Mouse (Mus musculus) CH12.LX (cell line): Measurements from ENCODE around the gene Prelid3b. TPM values are rescaled to one million over a fixed set of nuclear protein-coding genes. Genes with fewer than 3 reads are reported as not detected.

Experiments used
- DNase-seq: peaks from one replicate; pipeline ENCODE4 v3.0.0-alpha.2; 2013; ENCODE audit errors: extremely low read depth
- H3K27ac ChIP-seq: 2 replicates; pipeline ENCODE4 v1.5.1; 2012; ENCODE audit warnings: low read depth, mild to moderate bottlenecking, control low read depth, moderate library complexity; ENCODE audit not compliant: insufficient read depth
- H3K27me3 ChIP-seq: replicated peaks from 2 replicates; pipeline ENCODE3; 2012; ENCODE audit warnings: inconsistent platforms
- H3K36me3 ChIP-seq, 2 experiments: replicated peaks in 1 of 2; 2 replicates each; pipeline versions ENCODE3 to v1.6.1; 2012; ENCODE audit warnings: inconsistent platforms in 1 of 2, low read length in 1 of 2, mild to moderate bottlenecking in 1 of 2, mixed read lengths in 1 of 2, moderate library complexity in 1 of 2; ENCODE audit not compliant: control insufficient read depth in 1 of 2, insufficient read depth in 1 of 2
- H3K4me1 ChIP-seq, 2 experiments: 2 replicates each; pipeline ENCODE4 v1.6.1; 2012; ENCODE audit warnings: inconsistent platforms in 1 of 2, moderate library complexity in 1 of 2; ENCODE audit not compliant: insufficient read depth in 2 of 2, control insufficient read depth in 1 of 2
- H3K4me2 ChIP-seq: 2 replicates; pipeline ENCODE4 v1.6.1; 2012; ENCODE audit warnings: low read depth, mild to moderate bottlenecking, control low read depth; ENCODE audit not compliant: poor library complexity, insufficient read depth, severe bottlenecking
- H3K4me3 ChIP-seq, 3 experiments: fragments of 150-350 bp in 1 of 3; sonication (generic) in 1 of 3; replicated peaks in 1 of 3; 2 replicates each; pipeline versions ENCODE3 to v1.5.1; 2011 to 2012; ENCODE audit warnings: low read depth in 2 of 3, low read length in 2 of 3, mild to moderate bottlenecking in 2 of 3, moderate library complexity in 2 of 3, control low read depth in 1 of 3, improper control_type of control experiment in 1 of 3, inconsistent platforms in 1 of 3, mixed read lengths in 1 of 3; ENCODE audit not compliant: poor library complexity in 1 of 3
- H3K79me2 ChIP-seq: replicated peaks from 2 replicates; pipeline ENCODE4 v1.6.1; 2012; ENCODE audit warnings: mild to moderate bottlenecking, moderate library complexity; ENCODE audit not compliant: control insufficient read depth, poor library complexity, insufficient read depth, severe bottlenecking; ENCODE audit errors: extremely low read depth
- H3K9ac ChIP-seq: 2 replicates; pipeline ENCODE4 v1.6.1; 2012; ENCODE audit warnings: low read depth, mild to moderate bottlenecking, control low read depth, moderate library complexity; ENCODE audit not compliant: insufficient read depth
- H3K9me3 ChIP-seq: replicated peaks from 2 replicates; pipeline ENCODE3; 2012; ENCODE audit warnings: low read length, inconsistent platforms, mixed read lengths
- BHLHE40 ChIP-seq: IDR thresholded peaks from 2 replicates; pipeline ENCODE4 v1.6.1; 2011; ENCODE audit warnings: mild to moderate bottlenecking, low read depth, low read length, improper control_type of control experiment
- CHD1 ChIP-seq: IDR thresholded peaks from 2 replicates; pipeline ENCODE4 v1.6.1; 2012; ENCODE audit warnings: low read depth, low read length, improper control_type of control experiment, inconsistent platforms
- CHD2 ChIP-seq: IDR thresholded peaks from 2 replicates; pipeline ENCODE4 v1.6.1; 2011; ENCODE audit warnings: low read length, improper control_type of control experiment
- CTCF ChIP-seq, 2 experiments: IDR thresholded peaks in 1 of 2; conservative IDR thresholded peaks in 1 of 2; 2 replicates each; pipeline ENCODE4 v1.5.1; 2011 to 2012; ENCODE audit warnings: low read depth in 2 of 2, low read length in 2 of 2, improper control_type of control experiment in 1 of 2, inconsistent platforms in 1 of 2, mild to moderate bottlenecking in 1 of 2, moderate library complexity in 1 of 2
- E2F4 ChIP-seq: IDR thresholded peaks from 2 replicates; pipeline ENCODE4 v1.6.1; 2011; ENCODE audit warnings: low read depth, low read length, improper control_type of control experiment; ENCODE audit not compliant: insufficient replicate concordance
- ETS1 ChIP-seq: conservative IDR thresholded peaks from 2 replicates; pipeline ENCODE4 v1.6.1; 2012; ENCODE audit warnings: low read depth, mild to moderate bottlenecking, inconsistent platforms, low read length, improper control_type of control experiment, moderate library complexity
- GABPA ChIP-seq: IDR thresholded peaks from 2 replicates; pipeline ENCODE4 v1.6.1; 2012; ENCODE audit warnings: low read depth, low read length, improper control_type of control experiment, inconsistent platforms; ENCODE audit not compliant: insufficient replicate concordance
- HCFC1 ChIP-seq: IDR thresholded peaks from 2 replicates; pipeline ENCODE4 v1.6.1; 2012; ENCODE audit warnings: low read depth, mild to moderate bottlenecking, inconsistent platforms, low read length, improper control_type of control experiment
- IRF4 ChIP-seq: IDR thresholded peaks from 2 replicates; pipeline ENCODE4 v1.6.1; 2014; ENCODE audit warnings: low read depth, mild to moderate bottlenecking, inconsistent platforms, low read length, improper control_type of control experiment
- JUN ChIP-seq: IDR thresholded peaks from 2 replicates; pipeline ENCODE4 v1.6.1; 2011; ENCODE audit warnings: low read depth, mild to moderate bottlenecking, low read length, improper control_type of control experiment, moderate library complexity; ENCODE audit not compliant: insufficient read depth
- KAT2A ChIP-seq: IDR thresholded peaks from 2 replicates; pipeline ENCODE4 v1.6.1; 2012; ENCODE audit warnings: low read length, improper control_type of control experiment, inconsistent platforms; ENCODE audit not compliant: insufficient replicate concordance
- MAFK ChIP-seq: IDR thresholded peaks from 2 replicates; pipeline ENCODE4 v1.6.1; 2011; ENCODE audit warnings: low read length, improper control_type of control experiment; ENCODE audit not compliant: insufficient replicate concordance
- MAZ ChIP-seq: IDR thresholded peaks from 2 replicates; pipeline ENCODE4 v1.6.1; 2012; ENCODE audit warnings: low read depth, mild to moderate bottlenecking, inconsistent platforms, low read length, improper control_type of control experiment, moderate library complexity
- MYC ChIP-seq: IDR thresholded peaks from 2 replicates; pipeline ENCODE4 v1.6.1; 2011; ENCODE audit warnings: low read depth, mild to moderate bottlenecking, improper control_type of control experiment, low read length
- NRF1 ChIP-seq: IDR thresholded peaks from 2 replicates; pipeline ENCODE4 v1.6.1; 2014; ENCODE audit warnings: low read depth, mild to moderate bottlenecking, inconsistent platforms, low read length, improper control_type of control experiment, moderate library complexity
- PAX5 ChIP-seq: IDR thresholded peaks from 2 replicates; pipeline ENCODE4 v1.6.1; 2012; ENCODE audit warnings: low read length, inconsistent platforms, mixed read lengths
- POLR2A ChIP-seq: IDR thresholded peaks from 2 replicates; pipeline ENCODE4 v1.6.1; 2011; ENCODE audit warnings: low read depth, mild to moderate bottlenecking, improper control_type of control experiment, low read length
- RAD21 ChIP-seq: IDR thresholded peaks from 2 replicates; pipeline ENCODE4 v1.6.1; 2011; ENCODE audit warnings: low read depth, mild to moderate bottlenecking, low read length, improper control_type of control experiment, moderate library complexity
- SIN3A ChIP-seq: IDR thresholded peaks from 2 replicates; pipeline ENCODE4 v1.6.1; 2012; ENCODE audit warnings: low read length, improper control_type of control experiment, inconsistent platforms
- SMC3 ChIP-seq: IDR thresholded peaks from 2 replicates; pipeline ENCODE4 v1.6.1; 2011; ENCODE audit warnings: low read depth, low read length, improper control_type of control experiment
- TBP ChIP-seq: conservative IDR thresholded peaks from 2 replicates; pipeline ENCODE4 v1.6.1; 2011; ENCODE audit warnings: low read depth, low read length, improper control_type of control experiment
- UBTF ChIP-seq: IDR thresholded peaks from 2 replicates; pipeline ENCODE4 v1.6.1; 2012; ENCODE audit warnings: low read depth, mild to moderate bottlenecking, inconsistent platforms, low read length, improper control_type of control experiment, moderate library complexity
- USF1 ChIP-seq: IDR thresholded peaks from 2 replicates; pipeline ENCODE4 v1.6.1; 2014; ENCODE audit warnings: low read depth, mild to moderate bottlenecking, inconsistent platforms, low read length, improper control_type of control experiment
- ZC3H11A ChIP-seq: IDR thresholded peaks from 2 replicates; pipeline ENCODE4 v1.6.1; 2012; ENCODE audit warnings: low read depth, mild to moderate bottlenecking, inconsistent platforms, low read length, improper control_type of control experiment
- ZMIZ1 ChIP-seq: IDR thresholded peaks from 2 replicates; pipeline ENCODE4 v1.6.1; 2012; ENCODE audit warnings: low read depth, mild to moderate bottlenecking, inconsistent platforms, low read length, improper control_type of control experiment
- ZNF384 ChIP-seq: IDR thresholded peaks from 2 replicates; pipeline ENCODE4 v1.6.1; 2012; ENCODE audit warnings: low read depth, low read length, improper control_type of control experiment, inconsistent platforms
- dilution Hi-C: fragments of 300-500 bp; cut with MboI; formaldehyde crosslinking; loops from 2 replicates; pipeline ENCODE4 v1.14.3; 2020; ENCODE audit warnings: low sequenced_read_pairs; ENCODE audit not compliant: extremely low pct_unique_long_range_greater_than_20kb, extremely low pct_ligation_motif_present
- in situ Hi-C: fragments of 300-500 bp; cut with MboI; formaldehyde crosslinking; loops from 3 replicates; pipeline ENCODE4 v1.14.3; 2019; ENCODE audit warnings: low sequenced_read_pairs, low pct_ligation_motif_present, low pct_unique_long_range_greater_than_20kb, mixed read lengths
- polyA plus RNA-seq: library from polyadenylated mRNA; unstranded; fragments of >175 nt; gene quantifications from 2 replicates; pipeline ENCODE4 v1.2.1, GENCODE M21; 2012; ENCODE audit warnings: low read depth; ENCODE audit not compliant: insufficient read length
- total RNA-seq, 2 experiments: library from RNA; depleted of rRNA; stranded (reverse); fragments of 300-350 nt in 1 of 2; fragments of >200 nt in 1 of 2; gene quantifications; 2 replicates each; pipeline ENCODE4 v1.2.3; 2012 to 2014

Prelid3b gene
- total and polyA plus RNA-seq, 3 experiments = 90.3 to 187 (median 179) TPM

GRCm38 (mm10) chr2:174500814-174501503 is 28.1 kb upstream of the Prelid3b start:
- DNase-seq = no peak
- Histone ChIP-seq H3K9me3 (no peaks in the 10 kb centered on the region), H3K4me1 (peaks cover 2 to 10% of the 10 kb centered on the region in 2 experiments), H3K4me3 (no peak overlapping the region), H3K27me3 (no peaks in the 10 kb centered on the region), H3K36me3 (no peaks in the 10 kb centered on the region), H3K9ac (no peak overlapping the region), H3K4me2 (no peak overlapping the region), H3K27ac (no peak overlapping the region), H3K79me2 (no peaks in the 10 kb centered on the region)
- TF ChIP-seq CHD1 (no peak), ZMIZ1 (no peak), CHD2 (no peak), TBP (no peak), SMC3 (no peak), UBTF (no peak)
- in situ Hi-C loops (no loop called here), dilution Hi-C loops (no loop called here)

GRCm38 (mm10) chr2:174492858-174493257 is 20.0 kb upstream of the Prelid3b start:
- DNase-seq = peak; percentile 54
- in situ Hi-C loops = loop anchor here (10.0 kb wide), 1 partner anchor 162 kb away; no protein-coding TSS in a partner anchor
- dilution Hi-C loops = no loop called here

GRCm38 (mm10) chr2:174487005-174487404 is 14.1 kb upstream of the Prelid3b start:
- Histone ChIP-seq H3K9ac (no peak overlapping the region), H3K9me3 (no peaks in the 10 kb centered on the region), H3K79me2 (no peaks in the 10 kb centered on the region), H3K4me1 (no peaks in the 10 kb centered on the region), H3K27ac (no peak overlapping the region), H3K4me3 (no peak overlapping the region), H3K27me3 (no peaks in the 10 kb centered on the region), H3K4me2 (no peak overlapping the region), H3K36me3 (no peaks in the 10 kb centered on the region)
- in situ Hi-C loops (no loop called here), dilution Hi-C loops (no loop called here)
- no peak for DNase-seq
- TF ChIP-seq IRF4 (no peak), HCFC1 (no peak), ETS1 (no peak), MAZ (no peak), POLR2A (no peak), E2F4 (no peak), SMC3 (no peak), MAFK (no peak), CHD2 (no peak), SIN3A (no peak), BHLHE40 (no peak), JUN (no peak), ZC3H11A (no peak), MYC (no peak), GABPA (no peak), NRF1 (no peak), PAX5 (no peak), ZMIZ1 (no peak), KAT2A (no peak)

More at GRCm38 (mm10) chr2:174492858-174493257, 20.0 kb upstream of the Prelid3b start:
- Histone ChIP-seq H3K4me3 (no peak overlapping the region), H3K36me3 (no peaks in the 10 kb centered on the region), H3K79me2 (no peaks in the 10 kb centered on the region), H3K9ac (no peak overlapping the region), H3K27me3 (no peaks in the 10 kb centered on the region), H3K4me1 (no peaks in the 10 kb centered on the region)
- peak; percentile 91 for TF ChIP-seq ZC3H11A
- TF ChIP-seq USF1 = no peak
- peak; percentile 41 to 94 for TF ChIP-seq CTCF (conservative IDR thresholded peaks at IDR 0.05 in 1 of 2, IDR thresholded peaks at IDR 0.05 in 1 of 2; ENCODE audit: low read depth in 2 of 2, low read length in 2 of 2)
- TF ChIP-seq MAFK = no peak
- TF ChIP-seq SMC3 = peak; percentile 99
- TF ChIP-seq RAD21 = peak; percentile 93
- TF ChIP-seq TBP = no peak
- no peak for TF ChIP-seq ZNF384
- TF ChIP-seq, all 38 proteins: peak for 4
- Histone ChIP-seq H3K27ac (no peak overlapping the region), H3K9me3 (peaks cover 2% of the 10 kb centered on the region), H3K4me2 (no peak overlapping the region)
